Mouse (Mus musculus): ENCODE measurements around the gene Dzip1.
A peak's percentile ranks its signal among the peaks of the same experiment; 100 is the strongest.

Gene Dzip1

GRCm38 (mm10) chr14:118868102-118868724 lies 57.0 kb downstream of the Dzip1 start:
- no peak for DNase-seq

- no peak for DNase-seq
Measured at GRCm38 (mm10) chr14:118867366-118867765, 57.9 kb downstream of the Dzip1 start.

- no peak for DNase-seq
Measured at GRCm38 (mm10) chr14:118866014-118866811, 59.0 kb downstream of the Dzip1 start.

GRCm38 (mm10) chr14:118864905-118865304 lies 60.4 kb downstream of the Dzip1 start:
- no peak for DNase-seq

- DNase-seq, result no peak
Measured at GRCm38 (mm10) chr14:118862253-118862652, 63.0 kb downstream of the Dzip1 start.

- DNase-seq, result no peak
Measured at GRCm38 (mm10) chr14:118858318-118858717, 66.9 kb downstream of the Dzip1 start.

GRCm38 (mm10) chr14:118856563-118856962 lies 68.7 kb downstream of the Dzip1 start:
- DNase-seq, result no peak

GRCm38 (mm10) chr14:118855141-118855800 lies 70.0 kb downstream of the Dzip1 start:
- DNase-seq, result no peak

- DNase-seq, result peak; percentile 54
Measured at GRCm38 (mm10) chr14:118854371-118855114, 70.7 kb downstream of the Dzip1 start.

GRCm38 (mm10) chr14:118851496-118852107 lies 73.7 kb downstream of the Dzip1 start:
- no peak for DNase-seq

- no peak for DNase-seq
Measured at GRCm38 (mm10) chr14:118850696-118851035, 74.6 kb downstream of the Dzip1 start.

GRCm38 (mm10) chr14:118850011-118850695 lies 75.1 kb downstream of the Dzip1 start:
- DNase-seq, result peak; percentile 22

GRCm38 (mm10) chr14:118848171-118848570 lies 77.1 kb downstream of the Dzip1 start:
- peak; percentile 41 for DNase-seq

- no peak for DNase-seq
Measured at GRCm38 (mm10) chr14:118846834-118847233, 78.4 kb downstream of the Dzip1 start.

GRCm38 (mm10) chr14:118842353-118842752 lies 82.9 kb downstream of the Dzip1 start:
- no peak for DNase-seq

GRCm38 (mm10) chr14:118840027-118840426 lies 85.2 kb downstream of the Dzip1 start:
- DNase-seq, result no peak

GRCm38 (mm10) chr14:118839416-118839815 lies 85.8 kb downstream of the Dzip1 start:
- no peak for DNase-seq

- no peak for DNase-seq
Measured at GRCm38 (mm10) chr14:118838556-118839120, 86.6 kb downstream of the Dzip1 start.

GRCm38 (mm10) chr14:118836754-118837153 lies 88.5 kb downstream of the Dzip1 start:
- no peak for DNase-seq

GRCm38 (mm10) chr14:118836145-118836544 lies 89.1 kb downstream of the Dzip1 start:
- no peak for DNase-seq

- DNase-seq, result no peak
Measured at GRCm38 (mm10) chr14:118834313-118834712, 90.9 kb downstream of the Dzip1 start.

- no peak for DNase-seq
Measured at GRCm38 (mm10) chr14:118833241-118833640, 92.0 kb downstream of the Dzip1 start.
